Mouse (Mus musculus) Patski (cell line): ENCODE data around the gene Slk. TPM values are rescaled to one million over a fixed set of nuclear protein-coding genes. Genes with fewer than 3 reads are reported as not detected.

Source experiments
- ATAC-seq: fragments of 100-300 bp; one replicate; pipeline ENCODE4 v1.8.0; 2021
- CTCF ChIA-PET: fragments of 350-600 bp; sonication (Branson Sonifier 250); formaldehyde crosslinking; loops from one replicate; lab custom pipeline; 2022; ENCODE audit warnings: inconsistent platforms; lab: Charles Lee
- POLR2A ChIA-PET: fragments of 350-600 bp; sonication (Branson Sonifier 250); formaldehyde crosslinking; loops from one replicate; lab custom pipeline; 2022; ENCODE audit warnings: antibody characterized with exemption, inconsistent platforms; lab: Charles Lee
- DNase-seq: peaks from one replicate; pipeline ENCODE4 v3.0.0-alpha.2; 2011; ENCODE audit warnings: low read depth, low spot score
- H3K27me3 ChIP-seq: fragments of 371-371 bp; one replicate; pipeline ENCODE4 v1.5.1; 2021
- CTCF ChIP-seq: fragments of 100-300 bp; IDR thresholded peaks from one replicate; pipeline ENCODE4 v1.5.1; 2021
- in situ Hi-C: fragments of 300-500 bp; cut with MboI; formaldehyde crosslinking; loops from 3 replicates; pipeline ENCODE4 v1.11.1; 2018; ENCODE audit warnings: low pct_unique_long_range_greater_than_20kb, mixed read lengths
- polyA plus RNA-seq: library from polyadenylated mRNA; unstranded; gene quantifications from one replicate; pipeline ENCODE4 v1.2.3, GENCODE M21; 2021

Gene Slk
- polyA plus RNA-seq, 1 experiment from 2014 or later: 50.5 TPM

DNA sequence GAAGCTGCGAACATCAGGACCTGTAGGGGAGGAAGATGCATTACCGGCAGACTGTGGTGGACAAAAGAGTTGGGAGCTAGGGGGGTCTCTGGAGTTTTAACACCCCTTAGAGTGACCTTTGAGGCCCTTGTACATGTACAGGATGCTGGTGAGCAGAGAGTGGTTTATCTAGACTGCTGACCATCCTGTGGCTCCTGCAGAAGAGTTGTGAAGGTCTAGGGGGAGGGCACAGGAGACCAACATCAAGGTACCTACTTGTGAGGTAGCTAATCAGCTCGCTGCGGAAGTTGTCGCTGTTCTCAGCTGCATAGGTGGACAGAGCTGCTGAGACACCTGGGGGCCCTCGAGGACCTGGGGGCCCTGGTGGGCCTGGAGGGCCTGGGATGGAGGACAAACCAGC is 69.6 kb downstream of the Slk start:
- in situ Hi-C loops: loop anchor here (25.0 kb wide), 1 partner anchor 287 kb away; no protein-coding TSS in a partner anchor
- no peak for ATAC-seq
- CTCF ChIA-PET: interaction anchor here (1.5 kb wide), 1 partner anchor 9 kb away, joined by 4 read pairs; no protein-coding TSS in a partner anchor

GRCm38 (mm10) chr19:47650366-47651159 is 71.1 kb downstream of the Slk start:
- DNase-seq (no peak), ATAC-seq (no peak)
- H3K27me3 ChIP-seq: no peaks in the 10 kb centered on the region
- in situ Hi-C loops: loop anchor here (10.0 kb wide), 1 partner anchor 174 kb away; no protein-coding TSS in a partner anchor
- POLR2A ChIA-PET: no interaction called here
- TF ChIP-seq CTCF: no peak
- CTCF ChIA-PET: no interaction called here

More for the DNA sequence above, 69.6 kb downstream of the Slk start:
- DNase-seq: no peak
- TF ChIP-seq CTCF: no peak
- no peaks in the 10 kb centered on the region for H3K27me3 ChIP-seq
- POLR2A ChIA-PET: interaction anchor here (1.6 kb wide), 1 partner anchor 140 kb away, joined by 4 read pairs; no protein-coding TSS in a partner anchor

- no peak for ATAC-seq
- TF ChIP-seq CTCF: no peak
- no peak for DNase-seq
- CTCF ChIA-PET: no interaction called here
- POLR2A ChIA-PET: no interaction called here
- in situ Hi-C loops: loop anchor here (10.0 kb wide), 1 partner anchor 174 kb away; no protein-coding TSS in a partner anchor
- no peaks in the 10 kb centered on the region for H3K27me3 ChIP-seq
Observed at GRCm38 (mm10) chr19:47651160-47651480, 71.6 kb downstream of the Slk start.

- ChIA-PET POLR2A (no interaction called here), CTCF (no interaction called here)
- TF ChIP-seq CTCF: no peak
- in situ Hi-C loops: loop anchor here (10.0 kb wide), 1 partner anchor 173 kb away; no protein-coding TSS in a partner anchor
- H3K27me3 ChIP-seq: peaks cover 4% of the 10 kb centered on the region
- DNase-seq: no peak
- no peak for ATAC-seq
Observed at GRCm38 (mm10) chr19:47652255-47652654, 72.8 kb downstream of the Slk start.

GRCm38 (mm10) chr19:47653173-47653572 is 73.7 kb downstream of the Slk start:
- DNase-seq: no peak
- in situ Hi-C loops: loop anchor here (10.0 kb wide), 1 partner anchor 172 kb away; no protein-coding TSS in a partner anchor
- POLR2A ChIA-PET: no interaction called here
- ATAC-seq: no peak
- CTCF ChIA-PET: no interaction called here
- H3K27me3 ChIP-seq: peaks cover 4% of the 10 kb centered on the region
- no peak for TF ChIP-seq CTCF

- POLR2A ChIA-PET: interaction anchor here (0.7 kb wide), 1 partner anchor 59 kb away, joined by 3 read pairs; no protein-coding TSS in a partner anchor
- in situ Hi-C loops: loop anchor here (10.0 kb wide), 1 partner anchor 170 kb away; no protein-coding TSS in a partner anchor
- no peak for TF ChIP-seq CTCF
- H3K27me3 ChIP-seq: peaks cover 4% of the 10 kb centered on the region
- ATAC-seq: no peak
- CTCF ChIA-PET: no interaction called here
- no peak for DNase-seq
Observed at GRCm38 (mm10) chr19:47654896-47655295, 75.4 kb downstream of the Slk start.

DNA sequence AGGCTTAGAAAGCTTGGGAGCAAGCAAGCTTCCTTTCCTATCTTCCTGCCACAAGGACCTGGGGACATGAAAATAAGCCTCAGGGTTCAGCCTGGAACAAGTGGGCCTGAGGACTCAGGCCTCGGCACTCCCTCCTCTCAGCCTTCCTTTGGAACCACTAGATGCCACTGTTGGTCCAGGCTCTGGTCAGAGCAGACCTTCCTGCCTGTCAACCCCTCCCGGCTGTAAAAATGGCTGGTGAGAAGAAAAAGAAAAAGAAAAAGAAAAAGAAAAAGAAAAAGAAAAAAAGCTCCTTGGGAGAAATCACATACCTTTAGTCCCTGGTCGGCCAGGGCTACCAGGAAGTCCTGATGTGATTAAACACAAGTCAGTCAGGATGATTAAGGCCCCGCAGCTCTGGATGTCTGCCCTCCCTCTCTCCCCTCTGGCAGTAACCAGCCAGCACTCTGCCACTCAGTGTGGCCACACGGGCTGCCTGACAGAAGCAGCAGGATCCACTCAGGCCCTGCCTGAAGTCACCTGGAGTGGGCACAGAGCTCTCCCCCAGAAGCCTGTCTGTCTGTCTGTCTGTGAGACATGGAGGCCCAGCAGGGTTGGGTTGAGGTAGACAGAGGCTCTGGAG is 79.5 kb downstream of the Slk start:
- no peak for TF ChIP-seq CTCF
- ATAC-seq (peak; percentile 69), DNase-seq (peak; percentile 3)
- CTCF ChIA-PET: interaction anchor here (0.7 to 1.6 kb wide), 12 partner anchors 11 to 175 kb away, joined by 3 to 5 read pairs (median 3); no protein-coding TSS in a partner anchor
- peaks cover 29% of the 10 kb centered on the region for H3K27me3 ChIP-seq
- in situ Hi-C loops: loop anchor here (10.0 kb wide), 1 partner anchor 166 kb away; no protein-coding TSS in a partner anchor
- POLR2A ChIA-PET: no interaction called here

GRCm38 (mm10) chr19:47659765-47660408 is 80.4 kb downstream of the Slk start:
- CTCF ChIA-PET: interaction anchor here (0.7 to 1.6 kb wide), 6 partner anchors 12 to 174 kb away, joined by 3 to 5 read pairs (median 4); no protein-coding TSS in a partner anchor
- DNase-seq: no peak
- TF ChIP-seq CTCF: no peak
- ATAC-seq: no peak
- H3K27me3 ChIP-seq: peaks cover 31% of the 10 kb centered on the region
- in situ Hi-C loops: loop anchor here (10.0 kb wide), 1 partner anchor 165 kb away; no protein-coding TSS in a partner anchor
- POLR2A ChIA-PET: no interaction called here

DNA sequence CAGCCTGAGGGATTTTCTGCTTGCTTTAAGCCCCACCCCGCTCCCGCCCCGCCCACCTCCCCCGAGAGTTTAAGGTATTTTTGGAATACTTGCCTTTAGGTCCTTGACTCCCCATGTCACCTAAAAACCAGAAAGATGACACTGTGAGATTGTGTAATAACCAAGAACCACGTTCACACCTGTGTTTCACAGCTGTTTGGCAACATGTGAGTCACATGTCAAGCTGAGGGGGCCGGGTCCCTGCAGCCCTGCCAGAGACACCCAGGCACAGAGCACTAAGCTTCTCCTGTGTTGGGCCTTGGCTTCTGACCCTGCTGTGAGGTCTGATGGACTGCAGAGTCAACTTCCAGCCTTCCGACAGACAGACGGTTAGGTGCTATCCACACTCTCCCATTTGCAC is 88.1 kb downstream of the Slk start:
- ATAC-seq: no peak
- ChIA-PET POLR2A (no interaction called here), CTCF (no interaction called here)
- in situ Hi-C loops: no loop called here
- no peak for DNase-seq
- H3K27me3 ChIP-seq: peaks cover 42% of the 10 kb centered on the region
- TF ChIP-seq CTCF: no peak

- DNase-seq (no peak), ATAC-seq (no peak)
- POLR2A ChIA-PET: no interaction called here
- CTCF ChIA-PET: no interaction called here
- H3K27me3 ChIP-seq: peaks cover 34% of the 10 kb centered on the region
- no peak for TF ChIP-seq CTCF
- in situ Hi-C loops: no loop called here
Observed at GRCm38 (mm10) chr19:47668399-47668798, 88.9 kb downstream of the Slk start.
